Mouse (Mus musculus) limb, embryonic 14.5 days (tissue): ENCODE data around the gene Gapt. TPM values are rescaled to one million over a fixed set of nuclear protein-coding genes. Genes with fewer than 3 reads are reported as not detected.
"Not testable (repeated sequence)": the region's sequence is repeated elsewhere in the genome, so short reads cannot be mapped to it uniquely, and the experiment has no call there.

ENCODE experiments used
- ATAC-seq: fragments of 200-750 bp; cut with Nextera tagmentation; 2 replicates; pipeline ENCODE4 v1.8.0; 2017; ENCODE audit warnings: low read depth, moderate number of reproducible peaks, moderate TSS enrichment; ENCODE audit not compliant: low FRiP score
- DNase-seq: peaks from one replicate; pipeline ENCODE4 v3.0.0-alpha.2; 2015; ENCODE audit warnings: low spot score
- H3K27ac ChIP-seq: fragments of 300-500 bp; sonication (generic); replicated peaks from 2 replicates; pipeline ENCODE4 v1.5.1; 2014; ENCODE audit warnings: low read depth, mild to moderate bottlenecking, low read length, moderate library complexity, mixed read lengths
- H3K27me3 ChIP-seq: fragments of 300-500 bp; sonication (generic); 2 replicates; pipeline ENCODE4 v1.6.1; 2014; ENCODE audit warnings: low read length, mixed read lengths; ENCODE audit not compliant: control insufficient read depth, insufficient read depth
- H3K36me3 ChIP-seq: fragments of 300-500 bp; sonication (generic); 2 replicates; pipeline ENCODE4 v1.6.1; 2014; ENCODE audit warnings: mild to moderate bottlenecking, low read length, moderate library complexity, mixed read lengths; ENCODE audit not compliant: control insufficient read depth, insufficient read depth
- H3K4me1 ChIP-seq: fragments of 300-500 bp; sonication (generic); 2 replicates; pipeline ENCODE4 v1.6.1; 2014; ENCODE audit warnings: antibody characterized with exemption, low read length, mixed read lengths; ENCODE audit not compliant: control insufficient read depth, insufficient read depth
- H3K4me2 ChIP-seq: fragments of 300-500 bp; sonication (generic); replicated peaks from 2 replicates; pipeline ENCODE4 v1.6.1; 2014; ENCODE audit warnings: low read depth, mild to moderate bottlenecking, low read length, moderate library complexity; ENCODE audit not compliant: severe bottlenecking
- H3K4me3 ChIP-seq: fragments of 300-500 bp; sonication (generic); replicated peaks from 2 replicates; pipeline ENCODE4 v1.5.1; 2014; ENCODE audit warnings: low read length
- H3K9ac ChIP-seq: fragments of 300-500 bp; sonication (generic); 2 replicates; pipeline ENCODE4 v1.6.1; 2014; ENCODE audit warnings: mild to moderate bottlenecking, low read depth, low read length, moderate library complexity; ENCODE audit not compliant: severe bottlenecking
- H3K9me3 ChIP-seq: fragments of 300-500 bp; sonication (generic); 2 replicates; pipeline ENCODE4 v1.6.1; 2016; ENCODE audit warnings: low read length; ENCODE audit not compliant: control insufficient read depth
- POLR2A ChIP-seq: fragments of 200-500 bp; IDR thresholded peaks from 2 replicates; pipeline ENCODE4 v1.8.0; 2012; ENCODE audit warnings: inconsistent platforms, mild to moderate bottlenecking, moderate library complexity, borderline replicate concordance; ENCODE audit not compliant: insufficient read depth, insufficient read length; ENCODE audit errors: extremely low read depth
- WGBS: fragments of 180-500 bp; shearing (Covaris S2); extraction: QIAGEN DNeasy Blood & Tissue Kit; methylation state at CpG from one replicate; pipeline ENCODE4 v1.1.7; 2014; 5-methylcytosine and 5-hydroxymethylcytosine counted together
- polyA plus RNA-seq, 2 experiments: library from polyadenylated mRNA; depleted of rRNA in 1 of 2; stranded (reverse) in 1 of 2; unstranded in 1 of 2; fragments of >200 nt; fragmentation: Nextera tagmentation in 1 of 2; extraction: Ambion mirVana in 1 of 2; gene quantifications; 2 replicates each; pipeline versions ENCODE4 v1.2.1 to v1.2.3; 2012 to 2014

The Gapt gene
- polyA plus RNA-seq, 2 experiments, result 0.23 TPM; not detected in 1

GRCm38 (mm10) chr13:110369673-110370072 lies 12.7 kb upstream of the Gapt start:
- no peak for TF ChIP-seq POLR2A
- Histone ChIP-seq H3K4me1 (no peaks in the 10 kb centered on the region), H3K27ac (no peak overlapping the region), H3K9me3 (no peaks in the 10 kb centered on the region), H3K36me3 (no peaks in the 10 kb centered on the region), H3K4me2 (no peak overlapping the region), H3K9ac (no peak overlapping the region), H3K27me3 (no peaks in the 10 kb centered on the region), H3K4me3 (no peak overlapping the region)
- no peak for DNase-seq
- ATAC-seq, result no peak
- WGBS, result 94% methylated on average over 1 of the region's 1 CpGs

- H3K9me3 ChIP-seq, H3K4me1 ChIP-seq, H3K27me3 ChIP-seq, H3K27ac ChIP-seq, H3K36me3 ChIP-seq, H3K4me2 ChIP-seq, H3K9ac ChIP-seq, DNase-seq, H3K4me3 ChIP-seq, ATAC-seq: not testable (repeated sequence)
- 57% methylated on average over 6 of the region's 6 CpGs for WGBS
Observed at GRCm38 (mm10) chr13:110368556-110369040, 11.6 kb upstream of the Gapt start.

GRCm38 (mm10) chr13:110367961-110368555 lies 11.1 kb upstream of the Gapt start:
- DNase-seq, result no peak
- Histone ChIP-seq H3K4me3 (no peak overlapping the region), H3K36me3 (no peaks in the 10 kb centered on the region), H3K4me2 (no peak overlapping the region), H3K9ac (no peak overlapping the region), H3K9me3 (no peaks in the 10 kb centered on the region), H3K27ac (no peak overlapping the region), H3K27me3 (no peaks in the 10 kb centered on the region), H3K4me1 (no peaks in the 10 kb centered on the region)
- WGBS, result 84% methylated on average over 3 of the region's 3 CpGs
- TF ChIP-seq POLR2A, result no peak
- ATAC-seq, result no peak

- H3K9ac ChIP-seq, result no peak overlapping the region
- H3K27ac ChIP-seq, result no peak overlapping the region
- no peak overlapping the region for H3K4me3 ChIP-seq
- no peak for TF ChIP-seq POLR2A
- ATAC-seq (no peak), DNase-seq (no peak)
- H3K36me3 ChIP-seq, result no peaks in the 10 kb centered on the region
- 93% methylated on average over 3 of the region's 3 CpGs for WGBS
- H3K4me2 ChIP-seq, result no peak overlapping the region
- no peaks in the 10 kb centered on the region for H3K27me3 ChIP-seq
- H3K4me1 ChIP-seq, result no peaks in the 10 kb centered on the region
- H3K9me3 ChIP-seq, result no peaks in the 10 kb centered on the region
Observed at GRCm38 (mm10) chr13:110366477-110366876, 9.5 kb upstream of the Gapt start.

- Histone ChIP-seq H3K4me2 (no peak overlapping the region), H3K27ac (no peak overlapping the region), H3K4me3 (no peak overlapping the region), H3K36me3 (no peaks in the 10 kb centered on the region), H3K9me3 (no peaks in the 10 kb centered on the region), H3K27me3 (no peaks in the 10 kb centered on the region), H3K9ac (no peak overlapping the region), H3K4me1 (no peaks in the 10 kb centered on the region)
- no peak for ATAC-seq
- TF ChIP-seq POLR2A, result no peak
- WGBS, result 82% methylated on average over 6 of the region's 6 CpGs
- no peak for DNase-seq
Observed at GRCm38 (mm10) chr13:110363722-110364121, 6.7 kb upstream of the Gapt start.

- no peaks in the 10 kb centered on the region for H3K4me1 ChIP-seq
- ATAC-seq, result no peak
Observed at GRCm38 (mm10) chr13:110351051-110351450, 5.9 kb downstream of the Gapt start.

More at GRCm38 (mm10) chr13:110351051-110351450, 5.9 kb downstream of the Gapt start:
- no peaks in the 10 kb centered on the region for H3K27me3 ChIP-seq
- H3K4me3 ChIP-seq, result no peak overlapping the region
- no peak for DNase-seq
- H3K27ac ChIP-seq, result no peak overlapping the region
- H3K9me3 ChIP-seq, result no peaks in the 10 kb centered on the region
- WGBS, result 73% methylated on average over 6 of the region's 6 CpGs
- no peak overlapping the region for H3K4me2 ChIP-seq
- no peak for TF ChIP-seq POLR2A
- H3K36me3 ChIP-seq, result no peaks in the 10 kb centered on the region
- H3K9ac ChIP-seq, result no peak overlapping the region
